Mouse (Mus musculus) MEL (cell line): ENCODE results near the gene Tnfrsf19.

Experiments used
- CTCF ChIP-seq, 3 experiments: IDR thresholded peaks in 2 of 3; conservative IDR thresholded peaks in 1 of 3; 2 replicates each; pipeline ENCODE4 v1.5.1; 2011 to 2012; ENCODE audit warnings: low read length in 3 of 3, low read depth in 2 of 3, mild to moderate bottlenecking in 2 of 3, improper control_type of control experiment in 1 of 3, inconsistent platforms in 1 of 3, mixed read lengths in 1 of 3, moderate library complexity in 1 of 3; ENCODE audit not compliant: control insufficient read depth in 1 of 3, insufficient read depth in 1 of 3, poor library complexity in 1 of 3, severe bottlenecking in 1 of 3
- E2F4 ChIP-seq: IDR thresholded peaks from 2 replicates; pipeline ENCODE4 v1.6.1; 2011; ENCODE audit warnings: low read depth, low read length, improper control_type of control experiment, borderline replicate concordance
- GABPA ChIP-seq: IDR thresholded peaks from 2 replicates; pipeline ENCODE4 v1.6.1; 2012; ENCODE audit warnings: low read depth, mild to moderate bottlenecking, inconsistent platforms, low read length, improper control_type of control experiment, moderate library complexity
- MAFK ChIP-seq: IDR thresholded peaks from 2 replicates; pipeline ENCODE4 v1.6.1; 2011; ENCODE audit warnings: low read depth, mild to moderate bottlenecking, low read length, improper control_type of control experiment, borderline replicate concordance
- MAX ChIP-seq: IDR thresholded peaks from 2 replicates; pipeline ENCODE4 v1.6.1; 2011; ENCODE audit warnings: low read length, improper control_type of control experiment
- POLR2A ChIP-seq, 2 experiments: IDR thresholded peaks; 2 replicates each; pipeline ENCODE4 v1.6.1; 2011 to 2012; ENCODE audit warnings: low read length in 2 of 2, mild to moderate bottlenecking in 2 of 2, control low read depth in 1 of 2, improper control_type of control experiment in 1 of 2, low read depth in 1 of 2, moderate library complexity in 1 of 2; ENCODE audit not compliant: control insufficient read depth in 1 of 2, insufficient read depth in 1 of 2, poor library complexity in 1 of 2
- POLR2AphosphoS2 ChIP-seq: IDR thresholded peaks from 2 replicates; pipeline ENCODE4 v1.6.1; 2011; ENCODE audit warnings: low read length, improper control_type of control experiment
- SMC3 ChIP-seq: IDR thresholded peaks from 2 replicates; pipeline ENCODE4 v1.6.1; 2011; ENCODE audit warnings: low read depth, low read length, improper control_type of control experiment

DNA sequence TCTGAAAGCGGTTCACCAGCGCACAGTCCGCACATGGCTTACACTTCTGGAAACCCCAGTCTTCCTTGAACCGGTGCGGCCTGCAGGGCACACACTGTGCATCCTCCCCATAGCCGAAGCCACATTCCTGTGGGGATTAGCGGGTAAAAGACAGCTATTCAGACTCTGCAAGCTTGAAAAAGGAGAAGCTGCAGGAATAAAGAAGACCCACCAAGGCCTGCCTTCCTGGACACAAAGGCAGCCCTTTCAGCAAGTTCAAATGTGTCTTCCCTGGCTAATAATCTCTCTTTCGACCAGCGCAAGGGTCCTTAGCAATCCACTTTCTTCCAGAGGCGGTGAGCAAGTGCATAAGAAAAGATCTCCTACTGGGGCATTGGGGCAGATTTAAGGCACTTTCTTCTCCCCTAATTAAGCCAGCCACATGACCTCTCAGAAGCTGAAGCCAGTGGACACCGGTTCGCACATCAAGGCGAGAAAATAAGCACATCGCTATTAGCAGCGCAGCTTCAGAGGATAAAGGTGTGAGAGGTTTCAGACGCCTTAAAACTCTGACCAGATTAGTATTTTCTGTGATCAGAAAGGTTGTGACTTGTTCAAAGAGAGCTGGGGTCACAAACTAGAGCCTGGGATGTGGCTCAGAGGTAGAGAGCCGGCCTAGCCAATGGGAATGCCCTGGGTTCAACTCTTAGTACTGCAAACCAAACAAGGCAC, 41.0 kb downstream of the Tnfrsf19 start:
- TF ChIP-seq CTCF (IDR thresholded peaks at IDR 0.05 in 2 of 3, conservative IDR thresholded peaks at IDR 0.05 in 1 of 3; ENCODE audit: control insufficient read depth in 1 of 3, insufficient read depth in 1 of 3, low read depth in 2 of 3, low read length in 3 of 3, poor library complexity in 1 of 3, severe bottlenecking in 1 of 3) (no peak), SMC3 (no peak), MAX (no peak), POLR2AphosphoS2 (no peak), GABPA (no peak), POLR2A (IDR thresholded peaks at IDR 0.05; ENCODE audit: control insufficient read depth in 1 of 2, insufficient read depth in 1 of 2, low read depth in 1 of 2, low read length in 2 of 2, poor library complexity in 1 of 2) (no peak), E2F4 (no peak), MAFK (no peak)
